Mouse (Mus musculus) MEL (cell line): ENCODE data around the gene Mtch2. TPM values are rescaled to one million over a fixed set of nuclear protein-coding genes. Genes with fewer than 3 reads are reported as not detected.

ENCODE experiments used
- DNase-seq: peaks from one replicate; pipeline ENCODE4 v3.0.0; 2011; ENCODE audit warnings: low read depth, low spot score
- H3K27ac ChIP-seq: 2 replicates; pipeline ENCODE4 v1.5.1; 2012; ENCODE audit warnings: low read depth, mild to moderate bottlenecking, control low read depth, low read length, moderate library complexity; ENCODE audit not compliant: control insufficient read depth
- H3K27me3 ChIP-seq, 2 experiments: fragments of 150-350 bp in 1 of 2; sonication (generic) in 1 of 2; 2 replicates each; pipeline ENCODE4 v1.6.1; 2012; ENCODE audit warnings: low read length in 2 of 2, mild to moderate bottlenecking in 2 of 2, improper control_type of control experiment in 1 of 2, moderate library complexity in 1 of 2; ENCODE audit not compliant: insufficient read depth in 2 of 2, control insufficient read depth in 1 of 2
- H3K36me3 ChIP-seq, 2 experiments: 2 replicates each; pipeline ENCODE4 v1.6.1; 2012 to 2014; ENCODE audit warnings: low read length in 2 of 2, improper control_type of control experiment in 1 of 2, inconsistent platforms in 1 of 2, mild to moderate bottlenecking in 1 of 2; ENCODE audit not compliant: insufficient read depth in 2 of 2, control insufficient read depth in 1 of 2
- H3K4me1 ChIP-seq, 2 experiments: fragments of 150-350 bp in 1 of 2; sonication (generic) in 1 of 2; 2 replicates each; pipeline ENCODE4 v1.6.1; 2012; ENCODE audit warnings: low read length in 2 of 2, improper control_type of control experiment in 1 of 2, mild to moderate bottlenecking in 1 of 2; ENCODE audit not compliant: insufficient read depth in 2 of 2, control insufficient read depth in 1 of 2
- H3K4me3 ChIP-seq, 2 experiments: fragments of 150-350 bp in 1 of 2; sonication (generic) in 1 of 2; 2 replicates each; pipeline ENCODE4 v1.5.1; 2012; ENCODE audit warnings: low read depth in 2 of 2, low read length in 2 of 2, mild to moderate bottlenecking in 2 of 2, moderate library complexity in 2 of 2, control low read depth in 1 of 2, improper control_type of control experiment in 1 of 2; ENCODE audit not compliant: control insufficient read depth in 1 of 2, insufficient read depth in 1 of 2
- H3K79me2 ChIP-seq: 2 replicates; pipeline ENCODE4 v1.6.1; 2012; ENCODE audit warnings: mild to moderate bottlenecking, low read length, moderate library complexity; ENCODE audit not compliant: control insufficient read depth, poor library complexity, insufficient read depth
- H3K9ac ChIP-seq: 2 replicates; pipeline ENCODE4 v1.6.1; 2012; ENCODE audit warnings: low read depth, mild to moderate bottlenecking, control low read depth, low read length, moderate library complexity; ENCODE audit not compliant: control insufficient read depth, poor library complexity, severe bottlenecking
- H3K9me3 ChIP-seq: fragments of 150-350 bp; sonication (generic); replicated peaks from 2 replicates; pipeline ENCODE4 v1.6.1; 2012; ENCODE audit warnings: mild to moderate bottlenecking, low read length, improper control_type of control experiment, moderate library complexity; ENCODE audit not compliant: insufficient read depth
- BHLHE40 ChIP-seq: IDR thresholded peaks from 2 replicates; pipeline ENCODE4 v1.6.1; 2012; ENCODE audit warnings: low read depth, mild to moderate bottlenecking, inconsistent platforms, low read length, improper control_type of control experiment, borderline replicate concordance
- E2F4 ChIP-seq: IDR thresholded peaks from 2 replicates; pipeline ENCODE4 v1.6.1; 2011; ENCODE audit warnings: low read depth, low read length, improper control_type of control experiment, borderline replicate concordance
- EP300 ChIP-seq, 2 experiments: IDR thresholded peaks; 2 replicates each; pipeline ENCODE4 v1.6.1; 2011; ENCODE audit warnings: improper control_type of control experiment in 2 of 2, low read length in 2 of 2, low read depth in 1 of 2, mild to moderate bottlenecking in 1 of 2
- GATA1 ChIP-seq: IDR thresholded peaks from 2 replicates; pipeline ENCODE4 v1.6.1; 2011; ENCODE audit warnings: low read depth, low read length, improper control_type of control experiment
- HCFC1 ChIP-seq: IDR thresholded peaks from 2 replicates; pipeline ENCODE4 v1.6.1; 2012; ENCODE audit warnings: low read depth, mild to moderate bottlenecking, inconsistent platforms, low read length, improper control_type of control experiment, moderate library complexity
- JUND ChIP-seq: IDR thresholded peaks from 2 replicates; pipeline ENCODE4 v1.6.1; 2011; ENCODE audit warnings: low read depth, mild to moderate bottlenecking, improper control_type of control experiment, low read length
- KAT2A ChIP-seq: conservative IDR thresholded peaks from 2 replicates; pipeline ENCODE4 v1.6.1; 2012; ENCODE audit warnings: low read depth, low read length, improper control_type of control experiment, inconsistent platforms
- MAX ChIP-seq: IDR thresholded peaks from 2 replicates; pipeline ENCODE4 v1.6.1; 2011; ENCODE audit warnings: low read length, improper control_type of control experiment
- MEF2A ChIP-seq: IDR thresholded peaks from 2 replicates; pipeline ENCODE4 v1.6.1; 2014; ENCODE audit warnings: low read depth, mild to moderate bottlenecking, inconsistent platforms, low read length, improper control_type of control experiment; ENCODE audit not compliant: poor library complexity, insufficient replicate concordance, severe bottlenecking; ENCODE audit errors: extremely low read depth
- POLR2AphosphoS2 ChIP-seq: IDR thresholded peaks from 2 replicates; pipeline ENCODE4 v1.6.1; 2011; ENCODE audit warnings: low read length, improper control_type of control experiment
- RCOR1 ChIP-seq: IDR thresholded peaks from 2 replicates; pipeline ENCODE4 v1.6.1; 2012; ENCODE audit warnings: low read depth, mild to moderate bottlenecking, inconsistent platforms, low read length, improper control_type of control experiment
- SIN3A ChIP-seq: IDR thresholded peaks from 2 replicates; pipeline ENCODE4 v1.6.1; 2012; ENCODE audit warnings: low read length, improper control_type of control experiment, inconsistent platforms
- SMC3 ChIP-seq: IDR thresholded peaks from 2 replicates; pipeline ENCODE4 v1.6.1; 2011; ENCODE audit warnings: low read depth, low read length, improper control_type of control experiment
- TAL1 ChIP-seq: IDR thresholded peaks from 2 replicates; pipeline ENCODE4 v1.6.1; 2012; ENCODE audit warnings: mild to moderate bottlenecking, inconsistent platforms, low read length, moderate library complexity, mixed read lengths
- TBP ChIP-seq: IDR thresholded peaks from 2 replicates; pipeline ENCODE4 v1.8.0; 2011; ENCODE audit warnings: low read depth, low read length, improper control_type of control experiment
- UBTF ChIP-seq: IDR thresholded peaks from 2 replicates; pipeline ENCODE4 v1.6.1; 2012; ENCODE audit warnings: low read depth, mild to moderate bottlenecking, inconsistent platforms, low read length, improper control_type of control experiment, moderate library complexity, borderline replicate concordance; ENCODE audit not compliant: insufficient read depth
- USF2 ChIP-seq, 2 experiments: IDR thresholded peaks; 2 replicates each; pipeline ENCODE4 v1.6.1; 2011 to 2012; ENCODE audit warnings: improper control_type of control experiment in 2 of 2, low read length in 2 of 2, borderline replicate concordance in 1 of 2, inconsistent platforms in 1 of 2, low read depth in 1 of 2, mild to moderate bottlenecking in 1 of 2; ENCODE audit not compliant: insufficient read depth in 1 of 2
- ZKSCAN1 ChIP-seq: IDR thresholded peaks from 2 replicates; pipeline ENCODE4 v1.6.1; 2012; ENCODE audit warnings: low read depth, mild to moderate bottlenecking, inconsistent platforms, low read length, improper control_type of control experiment, moderate library complexity
- ZMIZ1 ChIP-seq: IDR thresholded peaks from 2 replicates; pipeline ENCODE4 v1.6.1; 2012; ENCODE audit warnings: low read depth, mild to moderate bottlenecking, inconsistent platforms, low read length, improper control_type of control experiment, moderate library complexity
- polyA plus RNA-seq, 2 experiments: library from polyadenylated mRNA; stranded (reverse) in 1 of 2; unstranded in 1 of 2; fragments of >175 nt in 1 of 2; fragments of >200 nt in 1 of 2; gene quantifications; 2 replicates each; pipeline versions ENCODE4 v1.2.1 to v1.2.4; 2012; ENCODE audit warnings: low replicate concordance in 2 of 2, low read depth in 1 of 2; ENCODE audit not compliant: insufficient read length in 2 of 2, insufficient read depth in 1 of 2, missing spikeins in 1 of 2
- total RNA-seq: library from RNA; depleted of rRNA; stranded (reverse); fragments of 300-350 nt; gene quantifications from 2 replicates; pipeline ENCODE4 v1.2.3, GENCODE M21; 2012

Gene Mtch2
- total and polyA plus RNA-seq, 3 experiments, result 85.7 to 167 TPM; not detected in 1

DNA sequence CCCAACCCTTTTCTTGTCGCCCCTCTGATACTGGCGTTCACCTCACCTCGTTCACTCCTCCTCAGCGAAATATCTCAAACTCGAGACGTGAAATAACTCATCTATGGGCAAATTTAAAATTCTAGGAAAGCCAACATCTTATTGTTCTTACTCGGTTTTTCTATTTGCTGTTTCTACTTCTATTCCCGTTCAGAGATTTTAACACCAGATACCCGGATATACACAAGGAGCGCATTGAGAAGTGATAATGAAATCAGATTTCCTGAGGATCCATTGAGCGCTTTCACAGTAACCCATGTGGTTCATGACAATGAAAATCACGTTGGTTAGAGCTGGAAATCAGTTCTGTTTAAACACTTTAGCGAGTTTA lies 711 bp downstream of the Mtch2 start:
- no peak for DNase-seq
- Histone ChIP-seq H3K36me3 (peaks cover 2 to 24% of the 10 kb centered on the region in 2 experiments), H3K27ac (peak overlapping the region; percentile 66), H3K4me1 (peaks cover 2 to 9% of the 10 kb centered on the region in 2 experiments), H3K9ac (peak overlapping the region; percentile 86), H3K27me3 (no peaks in the 10 kb centered on the region), H3K9me3 (no peaks in the 10 kb centered on the region), H3K79me2 (peaks cover 14% of the 10 kb centered on the region), H3K4me3 (peak overlapping the region; percentile 72 to 89)
- TF ChIP-seq USF2 (IDR thresholded peaks at IDR 0.05; ENCODE audit: borderline replicate concordance in 1 of 2, insufficient read depth in 1 of 2, low read depth in 1 of 2, low read length in 2 of 2), result no peak
- no peak for TF ChIP-seq SMC3
- peak; percentile 42; the same call in 1 of the 2 replicates for TF ChIP-seq RCOR1
- no peak for TF ChIP-seq MEF2A
- TF ChIP-seq ZKSCAN1, result no peak
- no peak for TF ChIP-seq BHLHE40
- TF ChIP-seq MAX, result no peak
- TF ChIP-seq UBTF, result no peak
- no peak for TF ChIP-seq TAL1
- no peak for TF ChIP-seq EP300 (IDR thresholded peaks at IDR 0.05; ENCODE audit: low read depth in 1 of 2, low read length in 2 of 2)
- TF ChIP-seq KAT2A, result no peak
- peak; percentile 51; the same call in 1 of the 2 replicates for TF ChIP-seq GATA1
- TF ChIP-seq JUND, result no peak
- TF ChIP-seq POLR2AphosphoS2, result no peak
- TF ChIP-seq ZMIZ1, result no peak
- TF ChIP-seq E2F4, result no peak

- Histone ChIP-seq H3K79me2 (peaks cover 14% of the 10 kb centered on the region), H3K9me3 (no peaks in the 10 kb centered on the region), H3K27ac (no peak overlapping the region), H3K4me1 (peaks cover 2 to 9% of the 10 kb centered on the region in 2 experiments), H3K4me3 (no peak overlapping the region; a peak in 1 of 4 replicates), H3K9ac (no peak overlapping the region; the same call in 1 of the 2 replicates), H3K27me3 (no peaks in the 10 kb centered on the region), H3K36me3 (peaks cover 2 to 24% of the 10 kb centered on the region in 2 experiments)
- TF ChIP-seq MAX, result no peak
- no peak for TF ChIP-seq EP300 (IDR thresholded peaks at IDR 0.05; ENCODE audit: low read depth in 1 of 2, low read length in 2 of 2)
- no peak for TF ChIP-seq HCFC1
- TF ChIP-seq SIN3A, result no peak
- no peak for TF ChIP-seq TBP
- no peak for DNase-seq
Observed at GRCm38 (mm10) chr2:90848331-90848730, 1.4 kb downstream of the Mtch2 start.
